Mouse (Mus musculus): ENCODE data around the gene Adpgk.
"Not testable (repeated sequence)": the region's sequence is repeated elsewhere in the genome, so short reads cannot be mapped to it uniquely, and the experiment has no call there.

The Adpgk gene

GRCm38 (mm10) chr9:59289529-59290115, 1.7 kb upstream of the Adpgk start:
- no peak for DNase-seq (ENCODE audit: low spot score in 2 of 2)

- DNase-seq (ENCODE audit: low spot score in 2 of 2) = no peak
Measured at GRCm38 (mm10) chr9:59291688-59292492, 532 bp downstream of the Adpgk start.

- DNase-seq (ENCODE audit: low spot score in 2 of 2) = no peak
Measured at GRCm38 (mm10) chr9:59292493-59292875, 1.1 kb downstream of the Adpgk start.

GRCm38 (mm10) chr9:59296419-59296818, 5.1 kb downstream of the Adpgk start:
- no peak for DNase-seq (ENCODE audit: low spot score in 2 of 2)

- DNase-seq (ENCODE audit: low spot score in 2 of 2) = no peak
Measured at GRCm38 (mm10) chr9:59307890-59308289, 16.5 kb downstream of the Adpgk start.

GRCm38 (mm10) chr9:59310582-59311283, 19.4 kb downstream of the Adpgk start:
- no peak for DNase-seq (ENCODE audit: low spot score in 2 of 2)

GRCm38 (mm10) chr9:59311284-59311670, 19.9 kb downstream of the Adpgk start:
- DNase-seq (ENCODE audit: low spot score in 2 of 2) = no peak

GRCm38 (mm10) chr9:59316206-59316605, 24.8 kb downstream of the Adpgk start:
- no peak for DNase-seq (ENCODE audit: low spot score in 2 of 2)

- no peak for DNase-seq (ENCODE audit: low spot score in 2 of 2)
Measured at GRCm38 (mm10) chr9:59324351-59324750, 33.0 kb downstream of the Adpgk start.

- no peak for DNase-seq (ENCODE audit: low spot score in 2 of 2)
Measured at GRCm38 (mm10) chr9:59330055-59330454, 38.7 kb downstream of the Adpgk start.

GRCm38 (mm10) chr9:59336539-59336938, 45.2 kb downstream of the Adpgk start:
- no peak for DNase-seq (ENCODE audit: low spot score in 2 of 2)

- DNase-seq (ENCODE audit: low spot score in 2 of 2) = no peak
Measured at GRCm38 (mm10) chr9:59337889-59338288, 46.5 kb downstream of the Adpgk start.

- DNase-seq (ENCODE audit: low spot score in 2 of 2) = no peak
Measured at GRCm38 (mm10) chr9:59338411-59338810, 47.1 kb downstream of the Adpgk start.

GRCm38 (mm10) chr9:59339107-59339506, 47.7 kb downstream of the Adpgk start:
- DNase-seq (ENCODE audit: low spot score in 2 of 2) = no peak

- DNase-seq (ENCODE audit: low spot score in 2 of 2) = no peak
Measured at GRCm38 (mm10) chr9:59340002-59340401, 48.6 kb downstream of the Adpgk start.

GRCm38 (mm10) chr9:59346176-59346575, 54.8 kb downstream of the Adpgk start:
- DNase-seq (ENCODE audit: low spot score in 2 of 2) = no peak

- DNase-seq (ENCODE audit: low spot score in 2 of 2) = no peak
Measured at GRCm38 (mm10) chr9:59352586-59353252, 61.4 kb downstream of the Adpgk start.

- peak; percentile 65 to 86 for DNase-seq (ENCODE audit: low spot score in 2 of 2)
Measured at GRCm38 (mm10) chr9:59353253-59353639, 61.9 kb downstream of the Adpgk start, which contains the start of gene Bbs4. TSS of gene Bbs4 (minus strand) at chr9:59353508.

- DNase-seq (ENCODE audit: low spot score in 2 of 2) = not testable (repeated sequence)
Measured at GRCm38 (mm10) chr9:59358041-59358440, 66.7 kb downstream of the Adpgk start.

GRCm38 (mm10) chr9:59360487-59360886, 69.1 kb downstream of the Adpgk start:
- not testable (repeated sequence) for DNase-seq (ENCODE audit: low spot score in 2 of 2)

GRCm38 (mm10) chr9:59369220-59369619, 77.9 kb downstream of the Adpgk start:
- no peak for DNase-seq (ENCODE audit: low spot score in 2 of 2)

GRCm38 (mm10) chr9:59369646-59370045, 78.3 kb downstream of the Adpgk start:
- no peak for DNase-seq (ENCODE audit: low spot score in 2 of 2)

Measured in frontal cortex, postnatal 14 days (tissue).